Mouse (Mus musculus) neural tube, embryonic 12.5 days (tissue): ENCODE measurements around the gene Cfl1. TPM values are rescaled to one million over a fixed set of nuclear protein-coding genes. Genes with fewer than 3 reads are reported as not detected.
A peak's percentile ranks its signal among the peaks of the same experiment; 100 is the strongest.

Source experiments
- ATAC-seq: fragments of 200-750 bp; cut with Nextera tagmentation; 2 replicates; pipeline ENCODE4 v1.8.0; 2017; ENCODE audit warnings: low read depth, mild to moderate bottlenecking, moderate TSS enrichment, moderate library complexity; ENCODE audit not compliant: low FRiP score
- H3K27ac ChIP-seq: fragments of 300-500 bp; sonication (generic); 2 replicates; pipeline ENCODE4 v1.5.1; 2016
- H3K27me3 ChIP-seq: fragments of 300-500 bp; sonication (generic); replicated peaks from 2 replicates; pipeline ENCODE4 v1.6.1; 2016; ENCODE audit warnings: mild to moderate bottlenecking
- H3K36me3 ChIP-seq: fragments of 300-500 bp; sonication (generic); 2 replicates; pipeline ENCODE4 v1.6.1; 2016; ENCODE audit warnings: mild to moderate bottlenecking
- H3K4me1 ChIP-seq: fragments of 300-500 bp; sonication (generic); 2 replicates; pipeline ENCODE4 v1.6.1; 2016
- H3K4me2 ChIP-seq: fragments of 300-500 bp; sonication (generic); replicated peaks from 2 replicates; pipeline ENCODE4 v1.6.1; 2016; ENCODE audit warnings: mild to moderate bottlenecking
- H3K4me3 ChIP-seq: fragments of 300-500 bp; sonication (generic); 2 replicates; pipeline ENCODE4 v1.5.1; 2016
- H3K9ac ChIP-seq: fragments of 300-500 bp; sonication (generic); 2 replicates; pipeline ENCODE4 v1.6.1; 2016; ENCODE audit warnings: mild to moderate bottlenecking
- H3K9me3 ChIP-seq: fragments of 300-500 bp; sonication (generic); 2 replicates; pipeline ENCODE4 v1.6.1; 2016; ENCODE audit warnings: mild to moderate bottlenecking
- WGBS: fragments of 180-500 bp; shearing (Covaris S2); methylation state at CpG from one replicate; pipeline ENCODE4 v1.1.7; 2016; 5-methylcytosine and 5-hydroxymethylcytosine counted together
- polyA plus RNA-seq: library from polyadenylated mRNA; unstranded; fragments of >200 nt; fragmentation: Nextera tagmentation; extraction: Ambion mirVana; gene quantifications from 2 replicates; pipeline ENCODE4 v1.2.1, GENCODE M21; 2016

Gene Cfl1
- polyA plus RNA-seq, 1 experiment from 2014 or later = 3,361 TPM

GRCm38 (mm10) chr19:5518721-5519120 lies 28.5 kb downstream of the Cfl1 start:
- Histone ChIP-seq H3K27ac (no peak overlapping the region), H3K27me3 (no peaks in the 10 kb centered on the region), H3K4me2 (no peak overlapping the region), H3K9ac (no peak overlapping the region), H3K4me1 (no peaks in the 10 kb centered on the region), H3K36me3 (no peaks in the 10 kb centered on the region), H3K9me3 (no peaks in the 10 kb centered on the region), H3K4me3 (no peak overlapping the region)
- 90% methylated on average over 3 of the region's 3 CpGs for WGBS
- ATAC-seq = no peak

GRCm38 (mm10) chr19:5525204-5525603 lies 34.9 kb downstream of the Cfl1 start:
- 75% methylated on average over 5 of the region's 5 CpGs for WGBS
- no peak overlapping the region for H3K4me3 ChIP-seq
- no peak overlapping the region for H3K27ac ChIP-seq
- no peak for ATAC-seq
- no peaks in the 10 kb centered on the region for H3K27me3 ChIP-seq
- no peaks in the 10 kb centered on the region for H3K9me3 ChIP-seq
- no peak overlapping the region for H3K9ac ChIP-seq
- H3K36me3 ChIP-seq = no peaks in the 10 kb centered on the region
- H3K4me2 ChIP-seq = no peak overlapping the region
- 0 out of 2 replicates have a peak, but pooled peaks cover 4% of the 10 kb centered on the region for H3K4me1 ChIP-seq

DNA sequence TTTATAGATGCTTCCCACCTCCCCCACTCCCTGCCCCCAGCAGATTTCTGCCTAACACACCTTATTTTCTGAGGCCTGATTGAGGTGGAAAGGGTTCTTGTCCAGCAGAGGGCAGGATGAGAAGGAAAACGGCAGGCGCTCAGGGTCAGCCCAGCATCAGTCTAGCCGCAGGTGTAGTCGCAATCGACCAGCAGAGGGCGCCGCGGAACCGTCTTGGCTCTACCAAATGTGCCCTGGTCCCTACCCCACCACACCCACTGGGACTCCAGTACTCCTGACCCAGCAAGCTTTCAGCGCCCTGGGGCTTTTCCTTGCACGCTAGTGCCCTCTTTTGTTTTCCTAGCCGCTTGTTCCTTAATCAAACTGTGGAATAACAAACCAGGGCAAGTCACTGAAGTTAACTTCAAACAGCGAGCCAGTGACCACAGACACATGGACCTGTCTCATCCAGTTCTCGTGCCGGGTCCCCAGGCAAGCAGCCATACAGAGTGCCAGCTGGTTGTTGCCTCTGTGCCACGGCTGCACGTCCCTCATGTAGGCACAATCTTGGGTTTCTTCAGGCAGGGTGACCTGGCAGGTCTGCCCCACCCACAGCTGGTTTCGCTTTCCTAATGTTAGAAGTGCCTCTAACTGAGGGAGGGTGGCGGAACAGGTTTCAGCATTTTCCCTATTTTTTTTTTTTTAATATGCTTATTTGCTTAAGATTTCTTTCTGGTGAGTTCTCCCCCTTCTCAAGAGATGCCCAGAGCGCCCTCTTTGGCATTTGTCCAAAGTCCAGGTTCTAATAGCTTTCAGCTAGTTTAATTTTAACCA lies 39.3 kb downstream of the Cfl1 start:
- H3K4me3 ChIP-seq = no peak overlapping the region
- 0 out of 2 replicates have a peak, but pooled peaks cover 4% of the 10 kb centered on the region for H3K4me1 ChIP-seq
- no peak overlapping the region for H3K27ac ChIP-seq
- ATAC-seq = peak; percentile 85
- H3K4me2 ChIP-seq = peak overlapping the region; percentile 30
- no peaks in the 10 kb centered on the region for H3K9me3 ChIP-seq
- peaks cover 8% of the 10 kb centered on the region; the same call in 1 of the 2 replicates for H3K27me3 ChIP-seq
- no peak overlapping the region for H3K9ac ChIP-seq
- 15% methylated on average over 20 of the region's 20 CpGs for WGBS
- H3K36me3 ChIP-seq = no peaks in the 10 kb centered on the region

- Histone ChIP-seq H3K9ac (no peak overlapping the region), H3K4me3 (no peak overlapping the region), H3K4me2 (0 out of 2 replicates have a peak overlapping the region, but pooled peaks have one; percentile 2), H3K36me3 (no peaks in the 10 kb centered on the region), H3K9me3 (no peaks in the 10 kb centered on the region), H3K27me3 (peaks cover 8% of the 10 kb centered on the region; the same call in 1 of the 2 replicates), H3K4me1 (0 out of 2 replicates have a peak, but pooled peaks cover 4% of the 10 kb centered on the region), H3K27ac (no peak overlapping the region)
- no peak for ATAC-seq
- 37% methylated on average over 7 of the region's 7 CpGs for WGBS
These were observed 39.9 kb downstream of the Cfl1 start for GRCm38 (mm10) chr19:5530138-5530524.

GRCm38 (mm10) chr19:5532520-5532919 lies 42.3 kb downstream of the Cfl1 start:
- WGBS = 76% methylated on average over 8 of the region's 8 CpGs
- peaks cover 11% of the 10 kb centered on the region; the same call in 1 of the 2 replicates for H3K27me3 ChIP-seq

GRCm38 (mm10) chr19:5538786-5539185 lies 48.5 kb downstream of the Cfl1 start:
- H3K4me3 ChIP-seq = no peak overlapping the region
- no peaks in the 10 kb centered on the region for H3K36me3 ChIP-seq
- H3K27ac ChIP-seq = no peak overlapping the region
- H3K27me3 ChIP-seq = peaks cover 4% of the 10 kb centered on the region; the same call in 1 of the 2 replicates
- WGBS = 75% methylated on average over 8 of the region's 8 CpGs
- H3K9me3 ChIP-seq = no peaks in the 10 kb centered on the region
- no peak overlapping the region for H3K9ac ChIP-seq
- ATAC-seq = no peak
- no peak overlapping the region for H3K4me2 ChIP-seq
- H3K4me1 ChIP-seq = no peaks in the 10 kb centered on the region

More at GRCm38 (mm10) chr19:5532520-5532919, 42.3 kb downstream of the Cfl1 start:
- Histone ChIP-seq H3K36me3 (no peaks in the 10 kb centered on the region), H3K9me3 (no peaks in the 10 kb centered on the region), H3K4me1 (0 out of 2 replicates have a peak, but pooled peaks cover 4% of the 10 kb centered on the region), H3K4me3 (no peak overlapping the region), H3K4me2 (no peak overlapping the region), H3K9ac (no peak overlapping the region), H3K27ac (no peak overlapping the region)
- ATAC-seq = no peak

GRCm38 (mm10) chr19:5543362-5543761 lies 53.1 kb downstream of the Cfl1 start:
- H3K9ac ChIP-seq = no peak overlapping the region
- no peaks in the 10 kb centered on the region for H3K36me3 ChIP-seq
- H3K4me1 ChIP-seq = no peaks in the 10 kb centered on the region
- H3K4me2 ChIP-seq = no peak overlapping the region
- H3K27ac ChIP-seq = no peak overlapping the region
- H3K9me3 ChIP-seq = no peaks in the 10 kb centered on the region
- H3K27me3 ChIP-seq = no peaks in the 10 kb centered on the region
- no peak overlapping the region for H3K4me3 ChIP-seq
- no peak for ATAC-seq
- 85% methylated on average over 9 of the region's 9 CpGs for WGBS

DNA sequence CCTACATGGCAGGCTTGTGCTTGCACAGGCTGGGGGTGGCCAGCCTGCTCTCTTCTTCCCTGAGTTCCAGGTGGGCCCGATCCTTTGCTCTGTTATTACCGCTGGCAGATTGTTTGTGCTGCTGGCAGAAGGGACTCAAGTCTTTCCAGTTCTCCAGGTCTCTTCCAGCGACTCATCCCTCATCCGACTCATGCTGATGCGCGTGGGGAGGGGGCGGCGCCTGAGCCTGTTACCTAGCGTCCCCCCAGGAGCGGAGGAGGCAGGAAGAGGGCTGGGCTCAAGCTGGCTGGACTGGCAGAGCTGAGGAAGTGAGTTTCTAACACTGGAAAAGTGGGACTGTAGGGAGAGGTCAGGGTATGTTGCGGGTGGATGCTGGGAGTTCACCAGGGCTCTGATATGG lies 53.8 kb downstream of the Cfl1 start:
- no peak for ATAC-seq
- H3K27ac ChIP-seq = no peak overlapping the region

More for the DNA sequence above, 53.8 kb downstream of the Cfl1 start:
- Histone ChIP-seq H3K4me2 (no peak overlapping the region), H3K27me3 (no peaks in the 10 kb centered on the region), H3K4me1 (no peaks in the 10 kb centered on the region), H3K9ac (no peak overlapping the region), H3K9me3 (no peaks in the 10 kb centered on the region), H3K4me3 (no peak overlapping the region), H3K36me3 (no peaks in the 10 kb centered on the region)
- 56% methylated on average over 11 of the region's 11 CpGs for WGBS

Other genes starting within 250 kb of the Cfl1 start
- gene Pacs1, start 217.3 kb upstream of the Cfl1 start, polyA plus RNA-seq = 28.9 and 35.0 TPM in 2 replicates
- gene Sf3b2, start 195.0 kb upstream of the Cfl1 start, polyA plus RNA-seq = 351 and 381 TPM in 2 replicates
- 18.6 and 19.4 TPM in 2 replicates for gene Gal3st3, start 192.1 kb upstream of the Cfl1 start, polyA plus RNA-seq
- gene Catsper1, start 154.7 kb upstream of the Cfl1 start, polyA plus RNA-seq = not detected in 2 replicates
- 3.9 and 4.1 TPM in 2 replicates for gene Cst6, start 140.9 kb upstream of the Cfl1 start, polyA plus RNA-seq
- 69.7 and 70.9 TPM in 2 replicates for gene Eif1ad, start 123.7 kb upstream of the Cfl1 start, polyA plus RNA-seq
- 344 and 354 TPM in 2 replicates for gene Banf1, start 123.3 kb upstream of the Cfl1 start, polyA plus RNA-seq
- gene Sart1, start 101.8 kb upstream of the Cfl1 start, polyA plus RNA-seq = 110 and 112 TPM in 2 replicates
- 0.24 and 0.25 TPM in 2 replicates for gene Tsga10ip, start 87.9 kb upstream of the Cfl1 start, polyA plus RNA-seq
- gene Drap1, start 65.5 kb upstream of the Cfl1 start, polyA plus RNA-seq = 270 and 298 TPM in 2 replicates
- gene AI837181, start 65.3 kb upstream of the Cfl1 start, polyA plus RNA-seq = 61.2 and 65.4 TPM in 2 replicates
- gene Fosl1, start 42.9 kb upstream of the Cfl1 start, polyA plus RNA-seq = not detected in 2 replicates
- gene Ccdc85b, start 32.6 kb upstream of the Cfl1 start, polyA plus RNA-seq = 12.9 and 13.0 TPM in 2 replicates
- 142 and 145 TPM in 2 replicates for gene Fibp, start 29.8 kb upstream of the Cfl1 start, polyA plus RNA-seq
- gene Ctsw, start 21.9 kb upstream of the Cfl1 start, polyA plus RNA-seq = 3.3 and 4.2 TPM in 2 replicates
- 58.3 and 60.3 TPM in 2 replicates for gene Efemp2, start 16.5 kb upstream of the Cfl1 start, polyA plus RNA-seq
- gene Mus81, start 2.1 kb upstream of the Cfl1 start, polyA plus RNA-seq = 44.6 and 47.9 TPM in 2 replicates
- gene 1700020D05Rik, start 13.3 kb downstream of the Cfl1 start, polyA plus RNA-seq = 0.32 and 0.46 TPM in 2 replicates
- 43.1 and 47.1 TPM in 2 replicates for gene Snx32, start 20.1 kb downstream of the Cfl1 start, polyA plus RNA-seq
- gene Ovol1, start 70.2 kb downstream of the Cfl1 start, polyA plus RNA-seq = 0.29 and 0.32 TPM in 2 replicates
- 2.5 and 2.8 TPM in 2 replicates for gene Ap5b1, start 77.6 kb downstream of the Cfl1 start, polyA plus RNA-seq
- gene Rnaseh2c, start 111.4 kb downstream of the Cfl1 start, polyA plus RNA-seq = 140 and 148 TPM in 2 replicates
- 67.4 and 73.3 TPM in 2 replicates for gene Kat5, start 119.8 kb downstream of the Cfl1 start, polyA plus RNA-seq
- gene Rela, start 147.0 kb downstream of the Cfl1 start, polyA plus RNA-seq = 34.7 and 36.7 TPM in 2 replicates
- 24.8 and 25.7 TPM in 2 replicates for gene Sipa1, start 173.3 kb downstream of the Cfl1 start, polyA plus RNA-seq
- gene Map3k11, start 198.3 kb downstream of the Cfl1 start, polyA plus RNA-seq = 22.4 and 28.9 TPM in 2 replicates
- gene Pcnx3, start 198.5 kb downstream of the Cfl1 start, polyA plus RNA-seq = 30.3 and 32.4 TPM in 2 replicates
- 0.19 TPM in 2 replicates for gene Kcnk7, start 213.9 kb downstream of the Cfl1 start, polyA plus RNA-seq
- gene Ehbp1l1, start 235.9 kb downstream of the Cfl1 start, polyA plus RNA-seq = 10.1 and 10.5 TPM in 2 replicates
- gene Fam89b, start 239.2 kb downstream of the Cfl1 start, polyA plus RNA-seq = 193 and 195 TPM in 2 replicates